Mouse (Mus musculus) forebrain, postnatal 0 days (tissue): ENCODE results near the gene Zdhhc20. TPM values are rescaled to one million over a fixed set of nuclear protein-coding genes. Genes with fewer than 3 reads are reported as not detected.
"Not testable (repeated sequence)": the region's sequence is repeated elsewhere in the genome, so short reads cannot be mapped to it uniquely, and the experiment has no call there.

Experiments
- ATAC-seq: fragments of 200-750 bp; cut with Nextera tagmentation; 2 replicates; pipeline ENCODE4 v1.8.0; 2017; ENCODE audit warnings: mild to moderate bottlenecking, moderate library complexity
- DNase-seq: peaks from one replicate; pipeline ENCODE4 v3.0.0-alpha.2; 2015
- H3K27ac ChIP-seq: fragments of 300-500 bp; sonication (generic); 2 replicates; pipeline ENCODE4 v1.5.1; 2014; ENCODE audit warnings: low read depth, mild to moderate bottlenecking, antibody characterized with exemption, low read length, moderate library complexity, mixed read lengths
- H3K27me3 ChIP-seq: fragments of 300-500 bp; sonication (generic); 2 replicates; pipeline ENCODE4 v1.6.1; 2014; ENCODE audit warnings: mild to moderate bottlenecking, low read length, mixed read lengths; ENCODE audit not compliant: insufficient read depth
- H3K36me3 ChIP-seq: fragments of 300-500 bp; sonication (generic); 2 replicates; pipeline ENCODE4 v1.6.1; 2014; ENCODE audit warnings: mild to moderate bottlenecking, moderate library complexity; ENCODE audit not compliant: insufficient read depth
- H3K4me1 ChIP-seq: fragments of 300-500 bp; sonication (generic); 2 replicates; pipeline ENCODE4 v1.6.1; 2014; ENCODE audit warnings: antibody characterized with exemption; ENCODE audit not compliant: insufficient read depth
- H3K4me2 ChIP-seq: fragments of 300-500 bp; sonication (generic); 2 replicates; pipeline ENCODE4 v1.6.1; 2014; ENCODE audit warnings: low read depth, mild to moderate bottlenecking, moderate library complexity
- H3K4me3 ChIP-seq: fragments of 300-500 bp; sonication (generic); 2 replicates; pipeline ENCODE4 v1.5.1; 2014; ENCODE audit warnings: low read depth, low read length, mixed read lengths
- H3K9ac ChIP-seq: fragments of 300-500 bp; sonication (generic); 2 replicates; pipeline ENCODE4 v1.6.1; 2014; ENCODE audit warnings: mild to moderate bottlenecking
- H3K9me3 ChIP-seq: fragments of 300-500 bp; sonication (generic); 2 replicates; pipeline ENCODE4 v1.6.1; 2016; ENCODE audit warnings: low read length
- CTCF ChIP-seq: sonication (generic); IDR thresholded peaks from 2 replicates; pipeline ENCODE4 v1.5.1; 2016; ENCODE audit warnings: antibody characterized with exemption, control low read depth, low read depth
- WGBS: fragments of 180-500 bp; shearing (Covaris S2); extraction: QIAGEN DNeasy Blood & Tissue Kit; methylation state at CpG from one replicate; pipeline ENCODE4 v1.1.7; 2014; 5-methylcytosine and 5-hydroxymethylcytosine counted together
- polyA plus RNA-seq: library from polyadenylated mRNA; unstranded; fragments of >200 nt; fragmentation: Nextera tagmentation; extraction: Ambion mirVana; gene quantifications from 2 replicates; pipeline ENCODE4 v1.2.1, GENCODE M21; 2015
- total RNA-seq: library from RNA; depleted of rRNA; stranded (reverse); fragments of >200 nt; gene quantifications from 2 replicates; pipeline ENCODE4 v1.2.3, GENCODE M21; 2014

Gene Zdhhc20
- total and polyA plus RNA-seq, 2 experiments from 2014 or later, result 31.6 to 35.0 TPM

DNA sequence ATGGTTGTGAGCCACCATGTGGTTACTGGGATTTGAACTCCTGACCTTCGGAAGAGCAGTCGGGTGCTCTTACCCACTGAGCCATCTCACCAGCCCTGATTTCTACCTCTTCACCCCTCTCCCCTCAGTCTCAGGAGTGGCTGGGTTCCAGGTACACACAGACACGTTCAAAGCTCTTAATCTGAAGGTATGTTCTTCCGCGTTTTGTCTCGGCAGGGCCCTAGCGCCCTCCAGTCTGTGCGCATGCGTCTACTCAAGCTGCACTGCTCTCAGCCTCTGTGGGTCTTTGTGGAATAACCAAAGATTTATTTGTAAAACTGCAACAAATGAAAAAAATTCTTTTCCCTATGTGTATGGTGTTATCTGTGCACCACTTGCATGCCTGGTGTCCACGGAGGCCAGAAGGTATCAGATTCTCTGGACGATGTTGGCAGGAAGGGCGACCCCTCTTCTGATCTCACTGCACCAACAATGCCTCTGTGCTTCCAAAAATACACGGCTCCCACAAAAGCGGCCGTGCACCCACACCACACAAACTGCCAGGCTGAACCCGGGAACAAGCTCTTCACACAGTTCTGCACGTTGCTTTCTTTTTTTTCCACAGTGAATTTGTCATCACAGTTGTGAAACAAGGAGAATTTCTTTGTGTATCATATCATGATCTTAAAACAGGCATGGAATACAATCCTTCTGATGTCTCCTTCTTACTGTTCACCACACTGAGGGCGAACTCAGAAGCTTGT, 30.7 kb upstream of the Zdhhc20 start:
- no peak for TF ChIP-seq CTCF
- DNase-seq (no peak), ATAC-seq (no peak)
- Histone ChIP-seq H3K9ac (no peak overlapping the region), H3K36me3 (peaks cover 51% of the 10 kb centered on the region), H3K27me3 (no peaks in the 10 kb centered on the region), H3K27ac (no peak overlapping the region), H3K4me2 (no peak overlapping the region), H3K9me3 (no peaks in the 10 kb centered on the region), H3K4me3 (no peak overlapping the region), H3K4me1 (no peaks in the 10 kb centered on the region)
- WGBS, result 85% methylated on average over 18 of the region's 18 CpGs

DNA sequence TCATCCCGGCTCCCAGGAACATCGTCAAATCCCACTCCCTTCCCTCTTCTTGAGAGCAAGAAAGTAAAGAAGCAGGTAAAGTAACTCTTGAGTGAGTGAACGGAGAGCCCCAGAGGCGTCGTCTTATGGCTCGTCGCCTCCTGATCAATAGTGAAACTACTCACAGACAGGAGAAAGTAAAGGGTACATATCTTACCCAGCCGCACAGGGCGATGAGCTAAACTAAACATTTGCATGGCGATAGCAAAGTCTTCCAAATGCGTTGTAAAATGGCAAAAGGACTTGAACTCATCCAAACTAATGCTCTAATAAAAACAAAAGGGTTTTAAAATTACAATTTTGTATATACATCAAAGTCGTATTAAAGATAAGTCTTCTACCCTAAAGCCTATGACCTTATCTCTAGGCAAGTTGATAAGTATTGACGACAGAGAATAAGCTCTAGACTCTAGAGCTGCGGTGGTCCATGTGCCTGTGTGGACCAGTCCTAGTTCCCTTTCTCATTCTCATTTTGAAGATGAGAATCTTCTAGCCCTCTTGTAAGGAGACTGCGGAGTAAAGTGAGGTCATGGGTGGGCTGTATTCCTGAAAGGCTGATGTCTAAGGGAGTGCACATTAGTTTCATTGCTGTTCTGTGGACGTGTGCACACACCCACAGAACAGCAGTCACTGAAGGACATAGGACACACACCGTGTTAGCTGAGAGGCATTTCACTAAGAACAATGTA, 29.2 kb upstream of the Zdhhc20 start:
- Histone ChIP-seq H3K9ac (no peak overlapping the region), H3K27me3 (no peaks in the 10 kb centered on the region), H3K9me3 (no peaks in the 10 kb centered on the region), H3K4me2 (no peak overlapping the region), H3K27ac (no peak overlapping the region), H3K4me1 (no peaks in the 10 kb centered on the region), H3K36me3 (peaks cover 53% of the 10 kb centered on the region), H3K4me3 (no peak overlapping the region)
- DNase-seq (no peak), ATAC-seq (no peak)
- no peak for TF ChIP-seq CTCF
- WGBS, result 95% methylated on average over 17 of the region's 17 CpGs

DNA sequence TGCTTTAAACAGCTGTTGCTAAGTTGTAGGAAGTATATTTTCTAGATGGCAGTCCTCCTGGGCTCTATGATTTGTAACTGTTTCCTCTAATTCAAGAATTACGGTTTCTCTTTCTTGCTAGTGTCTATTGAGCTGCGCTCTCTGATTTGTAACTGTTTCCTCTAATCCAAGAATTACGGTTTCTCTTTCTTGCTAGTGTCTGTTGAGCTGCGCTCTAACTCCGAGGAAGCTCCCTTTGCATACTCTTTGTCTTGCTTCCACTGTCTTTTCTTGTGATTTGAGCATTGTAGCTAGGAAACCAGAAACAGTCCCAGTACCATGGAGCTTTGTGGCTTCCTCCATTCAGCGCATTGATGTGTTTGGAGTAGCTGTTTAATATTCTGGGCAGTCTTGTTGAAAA, 25.3 kb upstream of the Zdhhc20 start:
- Histone ChIP-seq H3K27me3 (no peaks in the 10 kb centered on the region), H3K9ac (no peak overlapping the region), H3K36me3 (peaks cover 40% of the 10 kb centered on the region), H3K4me3 (no peak overlapping the region), H3K9me3 (no peaks in the 10 kb centered on the region), H3K27ac (no peak overlapping the region), H3K4me2 (no peak overlapping the region), H3K4me1 (no peaks in the 10 kb centered on the region)
- DNase-seq (no peak), ATAC-seq (no peak)
- 59% methylated on average over 6 of the region's 6 CpGs for WGBS
- TF ChIP-seq CTCF, result no peak

DNA sequence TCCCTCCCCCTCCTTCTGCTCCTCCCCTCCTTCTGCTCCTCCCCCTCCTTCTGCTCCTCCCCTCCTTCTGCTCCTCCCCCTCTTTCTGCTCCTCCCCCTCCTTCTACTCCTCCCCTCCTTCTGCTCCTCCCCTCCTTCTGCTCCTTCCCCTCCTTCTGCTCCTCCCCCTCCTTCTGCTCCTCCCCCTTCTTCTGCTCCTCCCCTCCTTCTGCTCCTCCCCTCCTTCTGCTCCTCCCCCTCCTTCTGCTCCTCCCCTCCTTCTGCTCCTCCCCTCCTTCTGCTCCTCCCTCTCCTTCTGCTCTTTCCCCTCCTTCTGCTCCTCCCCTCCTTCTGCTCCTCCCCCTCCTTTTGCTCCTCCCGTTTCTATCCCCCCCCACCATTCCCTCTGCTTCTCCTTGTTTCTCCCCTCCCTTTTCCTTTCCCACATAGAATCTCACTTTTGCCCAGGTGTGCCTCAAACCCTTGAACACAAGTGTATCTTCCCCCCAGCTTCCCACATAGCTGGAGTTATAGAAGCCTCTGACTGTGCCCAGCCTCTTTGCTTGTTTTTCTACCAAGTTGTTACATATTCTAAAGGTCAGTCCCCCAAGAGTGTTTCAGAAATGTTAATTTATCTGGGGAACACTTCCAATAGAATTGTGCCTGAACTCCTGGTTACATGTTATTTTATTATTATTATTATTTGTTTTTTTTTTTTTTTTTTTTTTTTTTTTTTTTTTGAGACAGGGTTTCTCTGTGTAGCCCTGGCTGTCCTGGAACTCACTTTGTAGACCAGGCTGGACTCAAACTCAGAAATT, 22.3 kb upstream of the Zdhhc20 start:
- not testable (repeated sequence) for H3K4me3 ChIP-seq, H3K4me1 ChIP-seq, H3K27me3 ChIP-seq, ATAC-seq, DNase-seq, H3K27ac ChIP-seq, H3K9me3 ChIP-seq, H3K4me2 ChIP-seq, H3K9ac ChIP-seq
- peaks cover 22% of the 10 kb centered on the region; the same call in 1 of the 2 replicates for H3K36me3 ChIP-seq
- WGBS, result 52% methylated on average over 1 of the region's 1 CpGs

DNA sequence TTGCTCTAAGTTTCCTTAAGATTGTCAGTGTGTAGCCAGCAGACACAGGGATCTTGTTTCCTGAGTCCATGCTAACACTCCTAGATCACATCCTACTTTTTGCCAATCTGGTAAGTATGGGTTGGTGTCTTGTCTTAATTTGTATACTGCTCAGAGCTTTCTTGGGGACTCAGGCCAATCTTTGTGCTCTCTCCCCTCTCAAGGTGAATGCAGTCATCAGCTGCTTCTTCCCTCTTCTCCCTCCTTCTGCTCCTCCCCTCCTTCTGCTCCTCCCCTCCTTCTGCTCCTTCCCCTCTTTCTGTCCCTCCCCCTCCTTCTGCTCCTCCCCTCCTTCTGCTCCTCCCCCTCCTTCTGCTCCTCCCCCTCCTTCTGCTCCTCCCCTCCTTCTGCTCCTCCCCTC, 21.7 kb upstream of the Zdhhc20 start:
- peaks cover 15% of the 10 kb centered on the region; the same call in 1 of the 2 replicates for H3K36me3 ChIP-seq
- not testable (repeated sequence) for ATAC-seq, H3K4me1 ChIP-seq, H3K9me3 ChIP-seq, H3K27ac ChIP-seq, H3K4me2 ChIP-seq, DNase-seq, H3K4me3 ChIP-seq, H3K9ac ChIP-seq, H3K27me3 ChIP-seq

DNA sequence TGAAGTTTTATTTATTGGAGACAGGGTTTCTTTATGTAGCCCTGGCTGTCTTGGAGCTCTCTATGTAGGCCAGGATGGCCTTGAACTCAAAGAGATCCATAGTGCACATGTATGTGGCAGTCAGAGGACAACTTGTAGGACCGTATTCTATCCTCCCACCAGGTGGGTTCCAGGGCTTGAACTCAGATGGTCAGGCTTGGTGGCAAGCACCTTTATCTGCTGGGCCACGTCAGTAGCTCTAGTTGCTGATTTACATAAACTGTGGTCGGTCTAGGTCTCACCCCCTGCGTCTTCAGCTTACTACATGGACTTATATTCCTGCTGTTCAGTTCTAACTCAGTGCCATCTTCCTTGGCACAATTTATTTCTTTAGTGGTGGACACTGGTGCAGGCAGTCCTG, 21.2 kb upstream of the Zdhhc20 start:
- H3K4me1 ChIP-seq, result no peaks in the 10 kb centered on the region
- ATAC-seq (no peak), DNase-seq (no peak)
- H3K9ac ChIP-seq, result no peak overlapping the region
- TF ChIP-seq CTCF, result no peak
- H3K27me3 ChIP-seq, result no peaks in the 10 kb centered on the region
- no peak overlapping the region for H3K4me3 ChIP-seq
- H3K27ac ChIP-seq, result no peak overlapping the region
- H3K9me3 ChIP-seq, result no peaks in the 10 kb centered on the region
- peaks cover 12% of the 10 kb centered on the region; the same call in 1 of the 2 replicates for H3K36me3 ChIP-seq
- no peak overlapping the region for H3K4me2 ChIP-seq
- 81% methylated on average over 4 of the region's 4 CpGs for WGBS
